Comparison of ENCODE assay signal across 28 mouse cellular contexts in the genomic region with DNA sequence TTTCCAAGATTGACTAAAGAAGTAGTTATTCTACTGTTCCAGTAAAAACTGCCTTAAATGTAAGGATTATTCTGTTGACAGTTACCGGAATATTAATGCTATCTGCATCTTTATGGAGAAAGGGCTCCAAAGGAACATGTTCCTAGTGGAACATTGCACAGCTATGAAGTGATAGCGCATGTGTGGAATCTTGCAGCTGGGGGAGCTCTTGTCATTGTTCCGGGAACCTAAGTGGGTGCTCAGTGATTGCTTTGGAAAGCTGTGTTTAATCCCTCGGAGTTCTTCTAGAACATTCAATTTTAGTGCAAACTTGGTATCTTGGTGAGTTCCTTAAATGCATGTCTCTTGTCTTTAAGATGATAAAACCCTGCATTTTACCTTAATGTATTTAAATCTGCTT. TPM values are rescaled to one million over a fixed set of nuclear protein-coding genes. Genes with fewer than 3 reads are reported as not detected.
DNase-seq lines count a peak whose midpoint lies in the region; ATAC-seq and TF ChIP-seq lines count a peak whose summit lies in the region.
"Had no signal": no experiment of that assay in that cellular context is flagged by ENCODE, and none has a peak within 500 bp of the region (broad histone marks: within the 10 kb centered on the region; RNA-seq: fewer than 3 reads in every experiment).

No protein-coding gene starts in this region.

- peak; percentile 40 for TF ChIP-seq CTCF in forebrain, postnatal 0 days (IDR thresholded peaks at IDR 0.05; ENCODE audit: low read depth)
- TF ChIP-seq CTCF in heart, postnatal 0 days (IDR thresholded peaks at IDR 0.05; ENCODE audit: low read depth): peak; percentile 41
- peak; percentile 22 for TF ChIP-seq CTCF in left cerebral cortex, adult 2 months (IDR thresholded peaks at IDR 0.05)

- no peak for TF ChIP-seq EP300 in heart, postnatal 0 days (IDR thresholded peaks at IDR 0.05; ENCODE audit: low read depth)

- peak; percentile 26 for DNase-seq in forebrain, postnatal 0 days
- no peak for DNase-seq in forebrain, embryonic 10.5 days (ENCODE audit: extremely low spot score, low spot score)
- DNase-seq in heart, postnatal 0 days (ENCODE audit: low spot score): peak; percentile 83
- DNase-seq in heart, adult 8-10 months (ENCODE audit: low spot score): no peak
- no peak for DNase-seq in left cerebral cortex, adult 2 months (ENCODE audit: extremely low spot score in 1 of 2, low spot score in 2 of 2)
- DNase-seq in left cerebral cortex, postnatal 36 days (ENCODE audit: low spot score in 2 of 2): no peak
- peak; percentile 11 for DNase-seq in NIH3T3 (ENCODE audit: low read depth)
- DNase-seq in adrenal gland, postnatal 14 days: no peak
- DNase-seq: cerebellum, adult 18-20 months; cerebellum, postnatal 36 days; embryo, embryonic 11 days; gastrocnemius, postnatal 25 days; heart, postnatal 36 days; kidney, postnatal 4 days; layer of hippocampus, adult 9-11 months; liver, postnatal 0 days; thymus, adult 2 months; thymus, postnatal 4 days had no signal

- H3K4me3 ChIP-seq in forebrain, postnatal 0 days (ENCODE audit: low read depth, low read length): no peak overlapping the region
- no peak overlapping the region for H3K4me3 ChIP-seq in forebrain, embryonic 10.5 days
- H3K4me3 ChIP-seq in heart, postnatal 0 days (ENCODE audit: low read depth, low read length): no peak overlapping the region
- no peak overlapping the region for H3K4me3 ChIP-seq in left cerebral cortex, adult 2 months
- H3K4me3 ChIP-seq: embryonic facial prominence, embryonic 13.5 days; erythroblast, embryonic 14.5 days; forebrain, embryonic 13.5 days; hindbrain, embryonic 15.5 days; intestine, embryonic 15.5 days; limb, embryonic 12.5 days; midbrain, embryonic 10.5 days; neural tube, embryonic 15.5 days had no signal

- H3K9ac ChIP-seq in forebrain, postnatal 0 days: no peak overlapping the region
- no peak overlapping the region for H3K9ac ChIP-seq in heart, postnatal 0 days (replicated peaks; ENCODE audit: low read depth, low read length)
- H3K9ac ChIP-seq: embryonic facial prominence, embryonic 13.5 days; forebrain, embryonic 13.5 days; hindbrain, embryonic 15.5 days; intestine, embryonic 15.5 days; limb, embryonic 12.5 days; liver, postnatal 0 days; neural tube, embryonic 15.5 days had no signal

- 78% methylated on average over 4 of the region's 4 CpGs for WGBS in forebrain, postnatal 0 days
- 93% methylated on average over 4 of the region's 4 CpGs for WGBS in forebrain, embryonic 10.5 days
- 29% methylated on average over 4 of the region's 4 CpGs for WGBS in heart, postnatal 0 days

- H3K4me1 ChIP-seq in forebrain, postnatal 0 days (ENCODE audit: insufficient read depth): 0 out of 2 replicates have a peak, but pooled peaks cover 3% of the 10 kb centered on the region
- H3K4me1 ChIP-seq in forebrain, embryonic 10.5 days: 0 out of 2 replicates have a peak, but pooled peaks cover under 1% of the 10 kb centered on the region
- peaks cover 23% of the 10 kb centered on the region for H3K4me1 ChIP-seq in heart, postnatal 0 days (ENCODE audit: control insufficient read depth, insufficient read depth)
- H3K4me1 ChIP-seq: intestine, embryonic 15.5 days had no signal

- H3K9me3 ChIP-seq in forebrain, postnatal 0 days (ENCODE audit: low read length): no peaks in the 10 kb centered on the region
- H3K9me3 ChIP-seq in forebrain, embryonic 10.5 days: no peaks in the 10 kb centered on the region
- H3K9me3 ChIP-seq in heart, postnatal 0 days (replicated peaks; ENCODE audit: control insufficient read depth, low read length): no peaks in the 10 kb centered on the region
- H3K9me3 ChIP-seq: embryonic facial prominence, embryonic 13.5 days; forebrain, embryonic 13.5 days; hindbrain, embryonic 15.5 days; intestine, embryonic 15.5 days; limb, embryonic 12.5 days; midbrain, embryonic 10.5 days; neural tube, embryonic 15.5 days had no signal

- ATAC-seq in forebrain, postnatal 0 days: 0 out of 2 replicates have a peak, but pooled peaks have one; percentile 45
- ATAC-seq in heart, postnatal 0 days (ENCODE audit: insufficient read depth, low read depth): peak; percentile 82
- ATAC-seq: forebrain, embryonic 13.5 days; intestine, embryonic 15.5 days; liver, postnatal 0 days had no signal

- H3K4me2 ChIP-seq in forebrain, postnatal 0 days (ENCODE audit: low read depth): no peak overlapping the region
- no peak overlapping the region for H3K4me2 ChIP-seq in heart, postnatal 0 days (ENCODE audit: low read depth, low read length)
- H3K4me2 ChIP-seq: embryonic facial prominence, embryonic 13.5 days; forebrain, embryonic 13.5 days; hindbrain, embryonic 15.5 days; intestine, embryonic 15.5 days; limb, embryonic 12.5 days; liver, embryonic 11.5 days; neural tube, embryonic 15.5 days had no signal

- intact Hi-C loops in left cerebral cortex, adult 2 months (cut with DNase I): no loop called here
- intact Hi-C loops in left cerebral cortex, postnatal 36 days (cut with DNase I): no loop called here

- H3K36me3 ChIP-seq in forebrain, postnatal 0 days (ENCODE audit: insufficient read depth): no peaks in the 10 kb centered on the region
- H3K36me3 ChIP-seq in forebrain, embryonic 10.5 days (replicated peaks): no peaks in the 10 kb centered on the region
- H3K36me3 ChIP-seq in heart, postnatal 0 days (replicated peaks; ENCODE audit: control insufficient read depth, insufficient read depth, low read length): no peaks in the 10 kb centered on the region
- H3K36me3 ChIP-seq: embryonic facial prominence, embryonic 13.5 days; hindbrain, embryonic 15.5 days; intestine, embryonic 15.5 days; limb, embryonic 12.5 days; neural tube, embryonic 15.5 days had no signal

- H3K27me3 ChIP-seq in forebrain, postnatal 0 days (ENCODE audit: insufficient read depth, low read length): no peaks in the 10 kb centered on the region
- no peaks in the 10 kb centered on the region for H3K27me3 ChIP-seq in forebrain, embryonic 10.5 days (ENCODE audit: poor library complexity, severe bottlenecking)
- no peaks in the 10 kb centered on the region for H3K27me3 ChIP-seq in heart, postnatal 0 days (ENCODE audit: control insufficient read depth, insufficient read depth, low read length)
- H3K27me3 ChIP-seq: embryonic facial prominence, embryonic 13.5 days; forebrain, embryonic 13.5 days; hindbrain, embryonic 15.5 days; intestine, embryonic 15.5 days; limb, embryonic 12.5 days; neural tube, embryonic 15.5 days had no signal

- no peak overlapping the region for H3K27ac ChIP-seq in forebrain, postnatal 0 days (ENCODE audit: low read depth, low read length)
- no peak overlapping the region for H3K27ac ChIP-seq in forebrain, embryonic 10.5 days
- peak overlapping the region; percentile 70 for H3K27ac ChIP-seq in heart, postnatal 0 days (ENCODE audit: low read depth)
- H3K27ac ChIP-seq in left cerebral cortex, adult 2 months: no peak overlapping the region; the same call in 1 of the 2 replicates
- H3K27ac ChIP-seq: embryonic facial prominence, embryonic 13.5 days; forebrain, embryonic 13.5 days; hindbrain, embryonic 15.5 days; intestine, embryonic 15.5 days; limb, embryonic 12.5 days; macrophage; midbrain, embryonic 10.5 days; neural tube, embryonic 15.5 days had no signal

RNA-seq across cellular contexts. Expression of a gene that starts 14.9 kb away (rescaled TPM):
- total RNA-seq in forebrain, postnatal 0 days (2014; rRNA removed): 102 and 110 TPM in 2 replicates
- 14.3 and 14.8 TPM in 2 replicates for polyA plus RNA-seq in forebrain, postnatal 0 days (2015; fragmentation: Nextera tagmentation; extraction: Ambion mirVana)
- 7.9 TPM in 2 replicates for polyA plus RNA-seq in forebrain, embryonic 10.5 days (2016; fragmentation: Nextera tagmentation; extraction: Ambion mirVana)
- total RNA-seq in heart, postnatal 0 days (2014; rRNA removed; ENCODE audit: low replicate concordance): 71.9 and 84.9 TPM in 2 replicates
- 13.3 and 14.8 TPM in 2 replicates for polyA plus RNA-seq in heart, postnatal 0 days (2015; fragmentation: Nextera tagmentation; extraction: Ambion mirVana)
- 10 to 100 TPM; 56.1 to 67.6 (median 57.1) TPM for total RNA-seq in heart, adult 8-10 months (2022)
- total RNA-seq in left cerebral cortex, adult 2 months (2021): 100 to 1,000 TPM; 381 to 464 TPM
- total RNA-seq in left cerebral cortex, postnatal 36 days (2021): 100 to 1,000 TPM; 284 to 371 TPM
- 21.3 and 33.3 TPM in 2 replicates for total RNA-seq in adrenal gland, postnatal 14 days (2021)

Comparison
In these comparisons a context has a peak if more than half of its experiments do, and no peak if none do; other contexts are left out.
1. DNase-seq: peak in forebrain, postnatal 0 days (single experiment), heart, postnatal 0 days (single experiment) and NIH3T3 (single experiment); none in forebrain, embryonic 10.5 days (single experiment), heart, adult 8-10 months (single experiment), left cerebral cortex, adult 2 months (0 of 2), left cerebral cortex, postnatal 36 days (0 of 2) and adrenal gland, postnatal 14 days (single experiment).
2. Peak in every context shown above with its lines, with median percentiles within 50 percentile points of each other: CTCF ChIP-seq.